Mouse (Mus musculus): ENCODE measurements at regions not wholly inside any gene's neighbourhood (a gene's known extent, or its start where the extent isn't known, plus 50 kb on each side); places are given as distances from the start of the nearest gene placed in this dataset.

GRCm38 (mm10) chr17:41015317-41015716 lies 80.5 kb upstream of the Cenpq start:
- ChIA-PET CTCF (interaction anchor here in 1 of 4 experiments (0.7 kb wide), 1 partner anchor 12 kb away, joined by 3 read pairs; no protein-coding TSS in a partner anchor), POLR2A (no interaction called here)

Measured in embryonic stem cell, embryonic (primary cell).